ENCODE assay signal across 22 mouse cellular contexts in the genomic region with DNA sequence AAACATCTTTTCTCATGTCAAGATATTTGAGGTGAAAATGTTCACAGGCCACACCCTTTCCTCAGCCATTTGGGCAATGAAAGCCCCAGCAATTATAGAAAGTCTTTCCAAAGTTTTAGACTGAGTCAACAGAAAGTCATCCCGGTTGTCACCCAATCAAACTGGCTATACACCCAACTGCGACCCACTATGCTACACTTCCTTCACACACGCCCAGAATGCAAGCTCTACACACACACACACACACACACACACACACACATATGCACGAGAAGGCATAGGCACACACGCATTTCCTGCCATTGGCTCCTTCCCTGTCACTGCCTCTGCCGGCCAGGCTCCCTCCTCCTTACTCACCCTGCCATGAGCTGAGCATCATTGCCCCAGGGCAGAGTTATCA.
A peak's percentile ranks its signal among the peaks of the same experiment; 100 is the strongest.
DNase-seq lines count a peak whose midpoint lies in the region; ATAC-seq and TF ChIP-seq lines count a peak whose summit lies in the region.
"Had no signal": no experiment of that assay in that cellular context is flagged by ENCODE, and none has a peak within 500 bp of the region (broad histone marks: within the 10 kb centered on the region; RNA-seq: fewer than 3 reads in every experiment).

No protein-coding gene starts in this region.

- no peak for ATAC-seq in CD4-positive, CD25-positive, alpha-beta regulatory T cell, adult 4 months
- ATAC-seq in granulocyte monocyte progenitor cell, adult 5-6 weeks (replicated peaks; ENCODE audit: poor library complexity, severe bottlenecking), result 0 out of 2 replicates have a peak, but pooled peaks have one; percentile 8
- ATAC-seq: forebrain, embryonic 16.5 days; hindbrain, embryonic 16.5 days; inflammation-experienced regulatory T-cells, adult 6 months; intestine, postnatal 0 days; Patski had no signal

- no peak overlapping the region for H3K27ac ChIP-seq in layer of hippocampus, adult 2 months
- H3K27ac ChIP-seq: embryonic facial prominence, embryonic 12.5 days; forebrain, embryonic 12.5 days had no signal

- TF ChIP-seq CTCF in layer of hippocampus, adult 2 months (conservative IDR thresholded peaks at IDR 0.05), result no peak

- DNase-seq in CD4-positive, CD25-positive, alpha-beta regulatory T cell, adult 2 months (ENCODE audit: low read depth, low spot score), result peak; percentile 13
- peak; percentile 27 for DNase-seq in thymus, postnatal 14 days
- DNase-seq in thymus, postnatal 25 days, result no peak
- DNase-seq in naive thymus-derived CD4-positive, alpha-beta T cell, adult 2 months (ENCODE audit: low read depth), result peak; percentile 54
- DNase-seq in adrenal gland, postnatal 25 days, result no peak
- DNase-seq in layer of hippocampus, adult 2 months (ENCODE audit: low spot score in 2 of 2), result no peak
- DNase-seq: adrenal gland, adult 2 months; adrenal gland, postnatal 36 days; cerebellum, adult 2 months; cerebellum, postnatal 10 days; gastrocnemius, postnatal 10 days; heart, adult 11 months; heart, postnatal 14 days had no signal

- H3K4me3 ChIP-seq in layer of hippocampus, adult 2 months, result no peak overlapping the region
- H3K4me3 ChIP-seq: embryonic facial prominence, embryonic 12.5 days; forebrain, embryonic 12.5 days had no signal

Comparison
In these comparisons a context has a peak if more than half of its experiments do, and no peak if none do; other contexts are left out.
1. DNase-seq: peak in CD4-positive, CD25-positive, alpha-beta regulatory T cell, adult 2 months (single experiment), thymus, postnatal 14 days (single experiment) and naive thymus-derived CD4-positive, alpha-beta T cell, adult 2 months (single experiment); none in thymus, postnatal 25 days (single experiment), adrenal gland, postnatal 25 days (single experiment) and layer of hippocampus, adult 2 months (0 of 2).